Mouse (Mus musculus) monocyte, adult 5-6 weeks (primary cell): ENCODE data around the gene Gprc6a. TPM values are rescaled to one million over a fixed set of nuclear protein-coding genes. Genes with fewer than 3 reads are reported as not detected.
A peak's percentile ranks its signal among the peaks of the same experiment; 100 is the strongest.

ENCODE experiments used
- ATAC-seq: fragments of 153-309, 156-312 bp; replicated peaks from 2 replicates; pipeline ENCODE4 v1.8.0; 2017; ENCODE audit warnings: mild to moderate bottlenecking; ENCODE audit not compliant: low TSS enrichment, insufficient number of reproducible peaks, severe bottlenecking, poor library complexity, low FRiP score
- total RNA-seq: library from RNA; stranded (forward); fragments of 200-1000, 200-491, 200-594 nt; gene quantifications from 3 replicates; pipeline ENCODE4 v1.2.3, GENCODE M21; 2017

Gene Gprc6a
- not detected in 3 replicates for total RNA-seq

- no peak for ATAC-seq
These were observed at the start of gene Gprc6a for GRCm38 (mm10) chr10:51631411-51632136. Gprc6a (minus strand) TSS chr10:51631461.

GRCm38 (mm10) chr10:51678251-51678639 lies 47.0 kb upstream of the Gprc6a start:
- ATAC-seq = no peak

GRCm38 (mm10) chr10:51677548-51678250 lies 46.4 kb upstream of the Gprc6a start, which contains the start of gene Rfx6:
Rfx6 (plus strand) TSS chr10:51677756.
- no peak for ATAC-seq

- ATAC-seq = 0 out of 2 replicates have a peak, but pooled peaks have one; percentile 9
These were observed 41.0 kb upstream of the Gprc6a start for GRCm38 (mm10) chr10:51672082-51672779.

GRCm38 (mm10) chr10:51671583-51671982 lies 40.3 kb upstream of the Gprc6a start:
- ATAC-seq = no peak

- ATAC-seq = no peak
These were observed 38.1 kb upstream of the Gprc6a start for GRCm38 (mm10) chr10:51669334-51669733.

GRCm38 (mm10) chr10:51657324-51657723 lies 26.1 kb upstream of the Gprc6a start:
- ATAC-seq = no peak

- no peak for ATAC-seq
These were observed 18.4 kb upstream of the Gprc6a start for GRCm38 (mm10) chr10:51649506-51650221.

- no peak for ATAC-seq
These were observed 10.1 kb downstream of the Gprc6a start for GRCm38 (mm10) chr10:51621193-51621592.

GRCm38 (mm10) chr10:51620126-51620525 lies 11.1 kb downstream of the Gprc6a start:
- no peak for ATAC-seq

GRCm38 (mm10) chr10:51618538-51618937 lies 12.7 kb downstream of the Gprc6a start:
- ATAC-seq = no peak

GRCm38 (mm10) chr10:51614826-51615590 lies 16.3 kb downstream of the Gprc6a start:
- no peak for ATAC-seq

- ATAC-seq = no peak
These were observed 17.8 kb downstream of the Gprc6a start for GRCm38 (mm10) chr10:51613421-51613820.

GRCm38 (mm10) chr10:51611969-51612682 lies 19.1 kb downstream of the Gprc6a start:
- ATAC-seq = no peak

GRCm38 (mm10) chr10:51609741-51610425 lies 21.4 kb downstream of the Gprc6a start:
- no peak for ATAC-seq

GRCm38 (mm10) chr10:51596928-51597635 lies 34.2 kb downstream of the Gprc6a start:
- peak; percentile 92 for ATAC-seq
